Mouse (Mus musculus): Measurements from ENCODE around the gene Acsbg2.

DNA sequence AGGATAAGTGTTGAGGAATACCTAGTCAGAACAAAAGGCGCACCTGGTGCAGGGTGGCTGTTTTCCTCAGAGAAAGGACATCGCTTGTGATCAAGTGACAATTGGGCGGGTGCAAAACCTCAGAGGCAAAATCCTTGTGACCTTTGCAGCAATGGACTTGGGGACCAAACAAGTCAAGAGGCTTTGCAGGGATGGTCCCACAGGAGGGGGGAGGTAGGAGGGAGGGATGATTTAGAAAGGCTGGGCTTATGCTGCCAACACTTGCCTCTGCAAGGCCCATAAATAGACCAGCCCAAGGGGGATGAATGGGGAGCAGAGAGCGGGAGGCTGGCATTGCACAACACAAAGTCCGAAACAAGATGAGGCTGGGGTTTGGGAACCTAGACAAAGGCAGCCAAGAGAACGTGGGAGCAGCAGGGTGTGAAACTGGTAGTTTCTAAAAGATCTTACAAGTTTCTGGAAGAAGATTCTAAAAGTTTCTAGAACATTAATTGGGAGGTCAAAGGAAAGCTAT is 55.2 kb downstream of the Acsbg2 start:
- TF ChIP-seq CTCF (IDR thresholded peaks at IDR 0.05; ENCODE audit: insufficient read depth, low read length) (no peak), POLR2A (IDR thresholded peaks at IDR 0.05; ENCODE audit: borderline replicate concordance, extremely low read depth, low read depth, low read length) (no peak)

Data from lung, adult 2 months (tissue).